Mouse (Mus musculus) kidney, adult 2 months (tissue): ENCODE results near the gene Eif2ak4.

Experiments used
- CTCF ChIP-seq: fragments of 200-500 bp; conservative IDR thresholded peaks from 2 replicates; pipeline ENCODE4 v1.5.1; 2011; ENCODE audit warnings: low read depth, mild to moderate bottlenecking, control low read depth, low read length, moderate library complexity, mixed read lengths; ENCODE audit not compliant: insufficient read depth, insufficient read length
- POLR2A ChIP-seq: fragments of 200-500 bp; IDR thresholded peaks from one replicate; pipeline ENCODE4 v1.6.1; 2011; ENCODE audit warnings: low read depth, low read length, control low read depth

- TF ChIP-seq CTCF (no peak), POLR2A (no peak)
Observed at GRCm38 (mm10) chr2:118500191-118500590, 111.8 kb downstream of the Eif2ak4 start.
